Mouse (Mus musculus) thymus, adult 2 months (tissue): ENCODE data around the gene Gm7694. TPM values are rescaled to one million over a fixed set of nuclear protein-coding genes. Genes with fewer than 3 reads are reported as not detected.

Source experiments
- DNase-seq: peaks from one replicate; pipeline ENCODE4 v3.0.0; 2021
- H3K27ac ChIP-seq: fragments of 200-500 bp; 2 replicates; pipeline ENCODE4 v1.5.1; 2012; ENCODE audit warnings: low read length, control low read depth; ENCODE audit not compliant: control insufficient read depth, insufficient read depth
- H3K27me3 ChIP-seq: fragments of 200-500 bp; 2 replicates; pipeline ENCODE4 v1.6.1; 2012; ENCODE audit warnings: mild to moderate bottlenecking, low read length, moderate library complexity, mixed read lengths; ENCODE audit not compliant: control insufficient read depth, insufficient read depth
- H3K36me3 ChIP-seq: fragments of 200-500 bp; 2 replicates; pipeline ENCODE4 v1.6.1; 2012; ENCODE audit warnings: mild to moderate bottlenecking, low read length, moderate library complexity; ENCODE audit not compliant: control insufficient read depth, insufficient read depth
- H3K4me1 ChIP-seq: fragments of 200-500 bp; replicated peaks from 2 replicates; pipeline ENCODE4 v1.6.1; 2012; ENCODE audit warnings: low read length; ENCODE audit not compliant: control insufficient read depth, insufficient read depth
- H3K4me3 ChIP-seq: fragments of 200-500 bp; 2 replicates; pipeline ENCODE4 v1.5.1; 2012; ENCODE audit warnings: mild to moderate bottlenecking, low read length, control low read depth, moderate library complexity; ENCODE audit not compliant: control insufficient read depth, insufficient read depth
- CTCF ChIP-seq: fragments of 200-500 bp; IDR thresholded peaks from 2 replicates; pipeline ENCODE4 v1.5.1; 2012; ENCODE audit warnings: mild to moderate bottlenecking, control low read depth, low read length, moderate library complexity, borderline replicate concordance; ENCODE audit not compliant: control insufficient read depth, poor library complexity, insufficient read depth; ENCODE audit errors: extremely low read depth
- POLR2A ChIP-seq: fragments of 200-500 bp; IDR thresholded peaks from 2 replicates; pipeline ENCODE4 v1.6.1; 2012; ENCODE audit warnings: mild to moderate bottlenecking, low read length, control low read depth, moderate library complexity; ENCODE audit not compliant: control insufficient read depth, poor library complexity, insufficient read depth; ENCODE audit errors: extremely low read depth
- WGBS: fragments of 180-500 bp; shearing (Covaris S2); methylation state at CpG from one replicate; pipeline ENCODE4 v1.1.7; 2018; 5-methylcytosine and 5-hydroxymethylcytosine counted together
- polyA plus RNA-seq: library from polyadenylated mRNA; depleted of rRNA; stranded (reverse); fragments of >200 nt; gene quantifications from 2 replicates; pipeline ENCODE4 v1.2.3, GENCODE M21; 2012

Gm7694 gene
- polyA plus RNA-seq, 1 experiment: 1.3 TPM

- no peaks in the 10 kb centered on the region for H3K27me3 ChIP-seq
- no peak for DNase-seq
- 95% methylated on average over 4 of the region's 4 CpGs for WGBS
- no peaks in the 10 kb centered on the region for H3K36me3 ChIP-seq
- TF ChIP-seq POLR2A: no peak
- TF ChIP-seq CTCF: no peak
- H3K4me1 ChIP-seq: no peaks in the 10 kb centered on the region
- no peak within 1 kb of the TSS for H3K4me3 ChIP-seq
- H3K27ac ChIP-seq: no peak within 1 kb of the TSS
These were observed 2.4 kb upstream of the Gm7694 start, which contains the start of gene Spata46 for GRCm38 (mm10) chr1:170308503-170308902. Gene Spata46 (plus strand): TSS chr1:170308803.

DNA sequence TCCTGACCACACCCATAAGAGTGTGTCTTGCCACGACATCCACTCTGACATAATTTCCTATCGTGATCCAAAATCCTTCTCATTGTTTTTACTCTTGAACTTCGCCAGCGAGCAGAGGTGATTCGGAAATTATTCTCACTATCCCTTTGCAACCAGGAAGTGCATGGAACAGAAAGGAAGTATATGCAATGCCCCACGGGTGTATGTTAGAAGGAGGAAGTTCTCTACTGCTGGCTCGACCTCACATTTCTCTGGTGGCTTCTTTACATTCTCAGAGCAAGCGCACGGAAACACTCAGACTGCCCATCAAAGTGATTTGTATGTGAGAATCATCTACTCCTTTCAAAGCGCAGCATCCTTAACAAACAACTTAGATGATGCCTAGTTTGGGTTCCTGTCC lies 1.1 kb downstream of the Gm7694 start:
- Histone ChIP-seq H3K36me3 (no peaks in the 10 kb centered on the region), H3K4me1 (no peaks in the 10 kb centered on the region), H3K4me3 (no peak overlapping the region), H3K27ac (no peak overlapping the region), H3K27me3 (no peaks in the 10 kb centered on the region)
- DNase-seq: no peak
- WGBS: 75% methylated on average over 10 of the region's 10 CpGs
- TF ChIP-seq CTCF: no peak
- no peak for TF ChIP-seq POLR2A

DNA sequence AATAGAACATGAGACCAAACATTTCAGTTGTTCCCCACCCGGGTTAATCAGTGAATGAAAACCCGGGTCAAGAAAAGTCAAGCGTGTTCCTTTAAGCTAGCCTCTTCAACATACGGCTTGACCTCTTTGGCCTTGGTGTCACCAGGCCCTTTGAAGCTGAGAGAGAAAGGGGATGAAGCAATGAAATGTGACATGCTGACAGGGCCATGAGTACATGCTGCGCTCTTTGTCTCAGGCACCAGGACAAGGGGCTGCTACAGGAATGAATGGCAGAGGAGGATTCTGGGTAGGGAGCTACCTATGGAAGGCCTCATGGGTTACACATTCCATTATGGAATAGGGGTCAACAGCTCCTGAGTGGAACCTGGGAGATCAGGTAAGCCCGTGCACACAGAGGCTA lies 3.0 kb downstream of the Gm7694 start:
- H3K27me3 ChIP-seq: no peaks in the 10 kb centered on the region
- DNase-seq: no peak
- 96% methylated on average over 6 of the region's 6 CpGs for WGBS
- TF ChIP-seq CTCF (no peak), POLR2A (no peak)
- no peak overlapping the region for H3K27ac ChIP-seq
- H3K4me1 ChIP-seq: no peaks in the 10 kb centered on the region
- no peaks in the 10 kb centered on the region for H3K36me3 ChIP-seq
- no peak overlapping the region for H3K4me3 ChIP-seq

DNA sequence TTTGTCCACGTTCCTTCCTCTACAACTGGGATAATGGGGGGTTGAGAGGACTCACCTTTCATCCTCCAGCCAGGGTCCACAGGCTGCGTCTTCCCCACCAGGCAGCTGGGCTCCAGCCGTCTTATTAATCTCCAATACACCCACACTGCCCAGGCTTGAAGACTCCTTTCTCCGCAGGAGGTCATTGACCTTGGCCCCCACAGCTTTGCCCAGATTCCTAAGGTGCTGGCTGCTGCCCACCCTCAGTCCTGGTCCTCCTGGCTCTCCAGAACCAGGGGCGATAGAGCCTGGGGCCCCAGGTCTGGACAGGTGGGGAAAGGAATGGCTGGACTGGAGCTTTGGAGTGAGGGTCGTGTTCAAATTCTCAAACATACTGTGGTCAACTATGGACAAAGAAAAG lies 3.7 kb downstream of the Gm7694 start:
- Histone ChIP-seq H3K27ac (no peak overlapping the region), H3K36me3 (no peaks in the 10 kb centered on the region), H3K4me1 (no peaks in the 10 kb centered on the region), H3K4me3 (no peak overlapping the region), H3K27me3 (no peaks in the 10 kb centered on the region)
- no peak for DNase-seq
- TF ChIP-seq CTCF (no peak), POLR2A (no peak)
- WGBS: 93% methylated on average over 6 of the region's 6 CpGs

GRCm38 (mm10) chr1:170301686-170302085 lies 4.4 kb downstream of the Gm7694 start:
- WGBS: 96% methylated on average over 9 of the region's 9 CpGs
- TF ChIP-seq CTCF (no peak), POLR2A (no peak)
- no peak for DNase-seq
- Histone ChIP-seq H3K4me1 (no peaks in the 10 kb centered on the region), H3K27ac (no peak overlapping the region), H3K27me3 (no peaks in the 10 kb centered on the region), H3K36me3 (no peaks in the 10 kb centered on the region), H3K4me3 (no peak overlapping the region)

DNA sequence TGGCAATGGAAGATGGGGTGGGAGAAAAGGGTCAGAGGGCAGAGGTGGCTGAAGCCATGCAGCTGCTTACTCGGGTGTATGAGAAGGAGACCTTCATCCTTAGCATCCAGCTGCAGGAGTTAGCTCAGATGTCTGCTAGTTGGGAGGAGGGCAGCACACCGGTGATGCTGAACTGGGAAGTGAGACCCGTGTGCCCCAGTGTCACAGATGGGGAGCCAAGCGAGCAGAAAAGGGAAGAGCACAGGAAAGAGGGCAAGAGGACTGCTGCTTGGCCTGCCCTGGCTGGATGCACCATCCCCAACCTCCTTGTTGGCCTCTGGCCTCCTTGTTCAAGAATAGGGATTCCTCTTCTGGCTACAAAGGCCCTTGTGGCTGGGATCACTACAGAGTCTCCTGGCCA lies 6.6 kb downstream of the Gm7694 start:
- TF ChIP-seq CTCF (no peak), POLR2A (no peak)
- DNase-seq: no peak
- Histone ChIP-seq H3K4me1 (no peaks in the 10 kb centered on the region), H3K27ac (no peak overlapping the region), H3K27me3 (no peaks in the 10 kb centered on the region), H3K4me3 (no peak overlapping the region), H3K36me3 (no peaks in the 10 kb centered on the region)
- WGBS: 57% methylated on average over 4 of the region's 4 CpGs
